Mouse (Mus musculus) activated CD4-positive, CD25-positive, alpha-beta regulatory T cell, adult 4 months (primary cell): ENCODE data around the gene Cdh12. TPM values are rescaled to one million over a fixed set of nuclear protein-coding genes. Genes with fewer than 3 reads are reported as not detected.

Experiments
- ATAC-seq: one replicate; pipeline ENCODE4 v1.8.0; 2017
- polyA plus RNA-seq, 2 experiments: library from polyadenylated mRNA; unstranded; fragments of 100-300 nt; shearing (Covaris generic); gene quantifications; one replicate each; pipeline ENCODE4 v1.2.1; 2017

Gene Cdh12
- polyA plus RNA-seq, 2 experiments from 2014 or later: 0.13 TPM; not detected in 1

GRCm38 (mm10) chr15:20711859-20712258 is 262.8 kb downstream of the Cdh12 start:
- no peak for ATAC-seq

- ATAC-seq: no peak
Observed at GRCm38 (mm10) chr15:20772289-20772688, 323.2 kb downstream of the Cdh12 start.

GRCm38 (mm10) chr15:20773423-20773822 is 324.4 kb downstream of the Cdh12 start:
- no peak for ATAC-seq

GRCm38 (mm10) chr15:20796999-20797398 is 347.9 kb downstream of the Cdh12 start:
- ATAC-seq: no peak

- no peak for ATAC-seq
Observed at GRCm38 (mm10) chr15:20798541-20798940, 349.5 kb downstream of the Cdh12 start.

- ATAC-seq: no peak
Observed at GRCm38 (mm10) chr15:20835887-20836286, 386.8 kb downstream of the Cdh12 start.

- ATAC-seq: no peak
Observed at GRCm38 (mm10) chr15:20836991-20837390, 387.9 kb downstream of the Cdh12 start.

- no peak for ATAC-seq
Observed at GRCm38 (mm10) chr15:20841479-20841878, 392.4 kb downstream of the Cdh12 start.

- no peak for ATAC-seq
Observed at GRCm38 (mm10) chr15:20863076-20863475, 414.0 kb downstream of the Cdh12 start.

- no peak for ATAC-seq
Observed at GRCm38 (mm10) chr15:20872518-20872917, 423.5 kb downstream of the Cdh12 start.

GRCm38 (mm10) chr15:20876993-20877392 is 427.9 kb downstream of the Cdh12 start:
- no peak for ATAC-seq

- ATAC-seq: no peak
Observed at GRCm38 (mm10) chr15:20893471-20893870, 444.4 kb downstream of the Cdh12 start.

GRCm38 (mm10) chr15:20902568-20902967 is 453.5 kb downstream of the Cdh12 start:
- no peak for ATAC-seq

- no peak for ATAC-seq
Observed at GRCm38 (mm10) chr15:20928221-20928620, 479.2 kb downstream of the Cdh12 start.

- no peak for ATAC-seq
Observed at GRCm38 (mm10) chr15:20944000-20944399, 494.9 kb downstream of the Cdh12 start.

- ATAC-seq: no peak
Observed at GRCm38 (mm10) chr15:20967463-20967862, 518.4 kb downstream of the Cdh12 start.

GRCm38 (mm10) chr15:20971041-20971440 is 522.0 kb downstream of the Cdh12 start:
- no peak for ATAC-seq

- ATAC-seq: no peak
Observed at GRCm38 (mm10) chr15:21000541-21000940, 551.5 kb downstream of the Cdh12 start.

GRCm38 (mm10) chr15:21007931-21008330 is 558.9 kb downstream of the Cdh12 start:
- ATAC-seq: no peak

- no peak for ATAC-seq
Observed at GRCm38 (mm10) chr15:21008487-21008886, 559.4 kb downstream of the Cdh12 start.

GRCm38 (mm10) chr15:21008969-21009368 is 559.9 kb downstream of the Cdh12 start:
- no peak for ATAC-seq

- ATAC-seq: no peak
Observed at GRCm38 (mm10) chr15:21063683-21064082, 614.6 kb downstream of the Cdh12 start.

- no peak for ATAC-seq
Observed at GRCm38 (mm10) chr15:21069264-21069663, 620.2 kb downstream of the Cdh12 start.

GRCm38 (mm10) chr15:21092824-21093223 is 643.8 kb downstream of the Cdh12 start:
- no peak for ATAC-seq

- no peak for ATAC-seq
Observed at GRCm38 (mm10) chr15:21109009-21109841, 660.2 kb downstream of the Cdh12 start.
